Mouse (Mus musculus): ENCODE measurements around the gene Hyal6. TPM values are rescaled to one million over a fixed set of nuclear protein-coding genes. Genes with fewer than 3 reads are reported as not detected.

The Hyal6 gene
- polyA plus RNA-seq (2017; shearing (Covaris generic)) = 0.17 TPM

DNA sequence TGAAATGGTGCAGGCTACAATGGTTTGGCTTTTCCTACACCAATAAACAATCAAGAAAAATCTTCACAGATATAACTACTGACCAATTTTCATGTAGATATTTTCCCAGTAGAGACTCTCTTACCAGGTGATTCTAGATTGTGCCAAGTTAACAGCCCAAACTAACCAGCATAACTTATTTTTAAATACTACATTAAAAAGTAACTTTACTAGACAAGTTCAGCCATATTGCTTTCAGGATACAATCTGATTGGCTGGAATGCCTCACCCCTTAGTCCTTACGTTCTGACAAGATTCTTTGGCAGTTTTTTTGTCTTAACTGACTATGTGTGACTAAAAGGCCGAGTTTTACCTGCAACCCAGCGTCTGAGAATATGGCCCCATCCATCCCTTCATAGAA, at the start of gene Hyal6:
Gene Hyal6, plus strand, starts transcription at position 301 of the 400 bp plus-strand sequence.

GRCm38 (mm10) chr6:24748029-24748428, 15.0 kb downstream of the Hyal6 start, which contains the start of gene Hyal4:
TSS of gene Hyal4 (plus strand) at chr6:24748329.

GRCm38 (mm10) chr6:24790888-24791287, 57.8 kb downstream of the Hyal6 start, which contains the start of gene Spam1:
TSS of gene Spam1 (plus strand) at chr6:24791188.

Other genes starting within 250 kb of the Hyal6 start
- not detected for gene Iqub, start 218.2 kb upstream of the Hyal6 start, polyA plus RNA-seq (2017; shearing (Covaris generic))
- 104 TPM for gene Ndufa5, start 205.2 kb upstream of the Hyal6 start, polyA plus RNA-seq (2017; shearing (Covaris generic))
- not detected for gene Asb15, start 205.1 kb upstream of the Hyal6 start, polyA plus RNA-seq (2017; shearing (Covaris generic))
- not detected for gene Lmod2, start 135.5 kb upstream of the Hyal6 start, polyA plus RNA-seq (2017; shearing (Covaris generic))
- 46.9 TPM for gene Wasl, start 68.2 kb upstream of the Hyal6 start, polyA plus RNA-seq (2017; shearing (Covaris generic))
- gene Hyal4, start 15.1 kb downstream of the Hyal6 start, polyA plus RNA-seq (2017; shearing (Covaris generic)) = not detected
- gene Spam1, start 57.9 kb downstream of the Hyal6 start, polyA plus RNA-seq (2017; shearing (Covaris generic)) = not detected
- gene Hyal5, start 124.8 kb downstream of the Hyal6 start, polyA plus RNA-seq (2017; shearing (Covaris generic)) = not detected
- gene Tmem229a, start 223.1 kb downstream of the Hyal6 start, polyA plus RNA-seq (2017; shearing (Covaris generic)) = 0.07 TPM

Measured in effector memory CD4-positive, alpha-beta T cell, adult 5 months (primary cell).